Mouse (Mus musculus): ENCODE data around the gene Kndc1. TPM values are rescaled to one million over a fixed set of nuclear protein-coding genes. Genes with fewer than 3 reads are reported as not detected.

Gene Kndc1
- polyA plus RNA-seq, 1 experiment, result not detected

DNA sequence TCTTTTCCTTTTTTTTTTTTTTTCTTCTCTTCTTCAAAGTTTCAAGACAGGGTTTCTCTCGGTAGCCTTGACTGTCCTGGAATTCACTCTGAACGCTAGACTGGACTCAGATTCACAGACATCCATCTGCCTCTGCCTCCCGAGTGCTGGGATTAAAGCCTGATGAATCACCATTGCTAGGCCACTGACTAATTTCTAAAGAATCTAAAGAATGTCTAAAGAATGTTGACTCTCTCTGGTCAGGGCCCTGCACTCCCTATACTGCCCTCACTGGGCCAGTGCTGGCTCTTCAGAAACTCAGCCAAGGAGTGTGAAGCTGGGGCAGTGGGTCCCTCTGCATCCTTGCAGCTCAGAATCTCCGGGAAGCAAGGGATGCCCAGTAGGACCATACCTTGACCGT lies 81.0 kb downstream of the Kndc1 start:
- peaks cover 73% of the 10 kb centered on the region for H3K4me1 ChIP-seq (ENCODE audit: control insufficient read depth, insufficient read depth, low read length)
- no peak overlapping the region for H3K4me3 ChIP-seq (ENCODE audit: insufficient read depth, low read length)
- H3K27ac ChIP-seq (ENCODE audit: insufficient read depth, low read depth, low read length), result peak overlapping the region; percentile 21
- TF ChIP-seq POLR2A (IDR thresholded peaks at IDR 0.05; ENCODE audit: borderline replicate concordance, low read depth, low read length) (no peak), CTCF (IDR thresholded peaks at IDR 0.05; ENCODE audit: low read depth, low read length) (no peak)

DNA sequence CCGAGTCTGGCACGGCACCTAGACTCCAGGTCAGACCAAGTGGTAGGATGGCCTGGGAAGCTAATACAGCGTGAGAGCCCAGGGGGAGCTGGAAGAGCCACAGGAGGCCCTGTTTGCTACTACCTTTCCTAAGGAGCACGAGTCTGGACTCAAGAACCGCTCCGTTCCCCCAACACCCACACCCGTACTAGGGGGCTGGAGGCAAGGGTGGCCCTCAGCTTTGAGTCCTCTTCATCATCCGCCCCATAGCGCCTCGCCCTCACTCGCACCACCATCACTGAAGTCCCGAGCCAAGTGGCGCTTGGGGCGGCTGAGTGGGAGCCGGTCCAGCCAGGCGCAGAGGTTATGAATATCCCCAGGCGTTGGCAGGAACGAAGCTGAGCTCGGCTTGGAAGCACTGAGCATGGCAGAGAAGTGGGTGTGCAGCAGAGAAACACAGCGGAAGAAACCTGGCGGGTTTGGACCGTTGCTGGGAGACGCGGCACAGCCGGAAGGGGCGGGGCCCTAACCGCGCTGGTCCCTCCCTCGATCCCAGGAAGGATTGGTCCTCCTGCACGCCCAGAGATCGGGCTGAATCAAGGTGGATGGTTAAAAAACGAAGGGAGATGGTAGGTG lies 83.9 kb downstream of the Kndc1 start, which contains the start of gene 6430531B16Rik:
Gene 6430531B16Rik (minus strand): TSS at position 478 of the 615 bp plus-strand sequence.
- Histone ChIP-seq H3K27ac (ENCODE audit: insufficient read depth, low read depth, low read length) (peak within 1 kb of the TSS; percentile 87), H3K4me3 (ENCODE audit: insufficient read depth, low read length) (peak within 1 kb of the TSS; percentile 56), H3K4me1 (ENCODE audit: control insufficient read depth, insufficient read depth, low read length) (peaks cover 70% of the 10 kb centered on the region)
- TF ChIP-seq CTCF (IDR thresholded peaks at IDR 0.05; ENCODE audit: low read depth, low read length), result no peak
- no peak for TF ChIP-seq POLR2A (IDR thresholded peaks at IDR 0.05; ENCODE audit: borderline replicate concordance, low read depth, low read length)

DNA sequence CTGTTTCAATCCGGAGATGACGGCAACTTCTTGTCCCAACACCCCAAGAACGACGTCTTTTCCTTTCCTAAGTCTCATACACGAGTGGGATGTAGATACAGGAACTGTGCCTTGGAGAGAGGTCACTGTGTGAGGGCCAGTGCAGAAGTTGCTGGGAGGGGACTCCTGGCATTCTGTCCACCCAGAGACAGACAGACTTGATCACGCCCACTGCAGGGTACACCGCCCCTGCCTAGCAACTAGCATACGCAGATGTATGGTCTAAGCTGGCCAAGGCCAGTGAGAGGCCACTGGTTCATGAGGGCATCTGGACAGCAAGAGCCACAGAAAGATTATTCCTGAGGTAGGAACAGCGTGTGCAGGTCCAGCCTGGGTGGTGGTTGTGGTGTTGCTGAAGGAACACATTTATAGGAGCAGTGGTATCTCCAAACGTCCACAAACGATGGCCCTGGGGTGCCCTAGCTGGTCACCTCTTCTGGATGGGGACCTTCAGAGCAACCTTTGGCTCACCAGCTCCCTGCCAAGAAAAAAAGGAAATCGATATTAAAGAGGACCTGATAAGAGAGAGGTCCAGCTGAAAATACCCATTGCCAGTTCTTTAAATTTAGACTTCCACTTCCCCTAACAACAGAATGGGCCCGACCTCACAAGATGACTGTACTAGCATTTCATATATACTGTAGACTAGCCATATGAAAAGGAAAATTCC lies 84.7 kb downstream of the Kndc1 start:
- H3K4me3 ChIP-seq (ENCODE audit: insufficient read depth, low read length), result peak overlapping the region; percentile 56
- peaks cover 71% of the 10 kb centered on the region for H3K4me1 ChIP-seq (ENCODE audit: control insufficient read depth, insufficient read depth, low read length)
- H3K27ac ChIP-seq (ENCODE audit: insufficient read depth, low read depth, low read length), result peak overlapping the region; percentile 87
- TF ChIP-seq POLR2A (IDR thresholded peaks at IDR 0.05; ENCODE audit: borderline replicate concordance, low read depth, low read length) (no peak), CTCF (IDR thresholded peaks at IDR 0.05; ENCODE audit: low read depth, low read length) (no peak)

DNA sequence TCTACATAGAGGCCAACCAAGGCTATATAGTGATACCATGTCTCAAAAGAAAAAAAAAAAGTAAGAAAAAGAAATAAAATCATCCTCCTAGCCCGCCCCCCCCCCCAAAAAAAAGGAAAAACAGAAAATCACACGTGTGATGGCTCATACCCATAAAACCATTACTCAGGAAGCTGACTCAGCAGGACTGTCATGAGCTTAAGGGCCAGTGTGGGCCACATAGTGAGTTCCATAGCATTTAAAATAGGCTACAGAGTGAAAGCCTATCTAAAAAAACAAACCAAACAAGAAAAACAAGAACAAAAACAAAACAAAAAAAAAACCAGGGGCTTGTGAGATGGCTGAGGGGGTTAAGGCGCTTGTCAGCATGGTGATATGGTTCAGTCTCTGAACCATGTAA lies 86.3 kb downstream of the Kndc1 start:
- peaks cover 73% of the 10 kb centered on the region for H3K4me1 ChIP-seq (ENCODE audit: control insufficient read depth, insufficient read depth, low read length)
- H3K27ac ChIP-seq (ENCODE audit: insufficient read depth, low read depth, low read length), result peak overlapping the region; percentile 87
- no peak overlapping the region for H3K4me3 ChIP-seq (ENCODE audit: insufficient read depth, low read length)
- TF ChIP-seq POLR2A (IDR thresholded peaks at IDR 0.05; ENCODE audit: borderline replicate concordance, low read depth, low read length), result no peak
- no peak for TF ChIP-seq CTCF (IDR thresholded peaks at IDR 0.05; ENCODE audit: low read depth, low read length)

DNA sequence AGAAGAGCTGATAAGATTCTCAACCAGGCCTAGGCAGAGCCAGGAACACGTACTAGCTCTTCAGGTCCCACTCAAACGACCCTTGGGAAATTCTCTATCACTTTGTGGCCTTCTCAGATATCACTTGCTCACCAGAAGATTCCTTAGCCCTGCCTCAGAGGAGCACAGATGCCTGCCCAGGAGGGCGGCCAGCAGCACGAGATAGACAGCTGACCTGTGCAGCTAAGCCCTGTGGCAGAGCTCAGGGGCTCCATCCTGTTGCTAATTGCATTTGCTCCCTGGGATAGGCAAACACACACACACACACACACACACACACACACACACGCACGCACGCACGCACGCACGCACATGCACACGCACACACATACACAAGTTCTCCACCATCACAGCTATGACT lies 87.6 kb downstream of the Kndc1 start:
- no peak overlapping the region for H3K4me3 ChIP-seq (ENCODE audit: insufficient read depth, low read length)
- TF ChIP-seq POLR2A (IDR thresholded peaks at IDR 0.05; ENCODE audit: borderline replicate concordance, low read depth, low read length), result no peak
- TF ChIP-seq CTCF (IDR thresholded peaks at IDR 0.05; ENCODE audit: low read depth, low read length), result no peak
- H3K4me1 ChIP-seq (ENCODE audit: control insufficient read depth, insufficient read depth, low read length), result peaks cover 72% of the 10 kb centered on the region
- peak overlapping the region; percentile 20; the same call in 1 of the 2 replicates for H3K27ac ChIP-seq (ENCODE audit: insufficient read depth, low read depth, low read length)

DNA sequence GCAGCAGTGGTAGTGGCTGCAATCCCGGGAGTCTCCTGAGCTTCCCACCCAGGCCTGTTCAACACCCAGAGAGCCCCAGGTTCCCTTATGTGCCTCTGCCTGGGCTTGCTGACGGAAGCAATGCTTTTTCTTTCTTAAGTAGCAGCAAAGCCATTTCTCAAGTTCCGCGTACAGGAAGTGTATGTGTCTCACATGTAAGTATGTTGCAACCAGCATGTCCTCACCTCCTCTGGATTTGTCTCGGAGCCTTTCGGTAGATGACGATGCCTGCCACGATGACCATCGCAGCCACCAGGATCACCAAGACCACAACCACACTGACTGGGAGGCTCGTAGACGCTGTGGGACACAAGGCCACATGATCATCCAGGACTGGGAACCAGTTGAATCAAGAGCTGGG lies 90.0 kb downstream of the Kndc1 start:
- TF ChIP-seq POLR2A (IDR thresholded peaks at IDR 0.05; ENCODE audit: borderline replicate concordance, low read depth, low read length), result no peak
- no peak for TF ChIP-seq CTCF (IDR thresholded peaks at IDR 0.05; ENCODE audit: low read depth, low read length)
- peaks cover 57% of the 10 kb centered on the region for H3K4me1 ChIP-seq (ENCODE audit: control insufficient read depth, insufficient read depth, low read length)
- H3K4me3 ChIP-seq (ENCODE audit: insufficient read depth, low read length), result no peak overlapping the region
- peak overlapping the region; percentile 86 for H3K27ac ChIP-seq (ENCODE audit: insufficient read depth, low read depth, low read length)

DNA sequence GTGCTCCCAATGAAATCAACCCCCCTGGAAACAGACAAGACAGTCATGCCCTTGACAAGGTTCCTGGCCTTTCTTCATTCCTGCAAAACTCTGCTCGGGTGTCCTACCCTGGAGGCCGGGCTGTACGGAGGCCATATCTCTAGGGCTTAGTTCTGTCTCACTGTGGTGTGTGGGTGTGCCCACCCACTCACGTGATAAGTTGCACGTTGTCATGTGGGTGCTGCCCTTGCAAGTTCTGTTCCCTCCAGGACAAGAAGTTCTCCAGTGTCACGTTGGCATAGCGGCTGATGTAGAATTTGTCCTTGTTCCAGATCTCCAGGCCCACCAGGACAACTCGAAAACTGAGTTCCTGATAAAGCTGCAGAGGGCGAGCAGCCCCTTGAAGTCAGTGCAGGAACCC lies 93.8 kb downstream of the Kndc1 start:
- no peak overlapping the region for H3K4me3 ChIP-seq (ENCODE audit: insufficient read depth, low read length)
- peaks cover 55% of the 10 kb centered on the region for H3K4me1 ChIP-seq (ENCODE audit: control insufficient read depth, insufficient read depth, low read length)
- no peak overlapping the region for H3K27ac ChIP-seq (ENCODE audit: insufficient read depth, low read depth, low read length)
- no peak for TF ChIP-seq POLR2A (IDR thresholded peaks at IDR 0.05; ENCODE audit: borderline replicate concordance, low read depth, low read length)
- no peak for TF ChIP-seq CTCF (IDR thresholded peaks at IDR 0.05; ENCODE audit: low read depth, low read length)

DNA sequence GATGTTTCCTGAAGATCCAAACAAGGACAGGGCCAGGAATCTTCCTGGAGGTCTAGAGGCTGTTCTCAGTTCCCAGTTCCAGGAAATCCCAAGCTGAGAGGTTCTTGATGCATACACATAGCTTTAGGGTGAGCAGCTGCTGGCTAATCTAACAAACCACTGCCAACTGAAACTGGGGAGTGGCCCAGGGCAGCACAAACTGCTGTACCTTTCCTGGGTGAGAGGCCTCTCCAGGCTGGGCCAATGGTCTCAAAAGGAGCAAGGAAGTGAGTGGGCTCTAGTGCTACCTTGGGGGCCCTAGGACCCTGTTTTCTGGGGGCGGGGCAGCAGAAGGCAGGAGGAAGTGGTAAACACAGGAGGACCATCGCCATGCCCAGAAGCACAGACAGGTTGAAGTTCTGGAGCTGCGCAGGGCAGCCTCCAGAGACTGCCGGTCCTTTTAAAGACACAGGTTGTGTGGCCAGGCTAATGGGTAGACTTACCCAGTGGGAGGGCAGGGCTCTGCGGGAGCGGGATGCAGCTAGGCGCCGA lies 96.4 kb downstream of the Kndc1 start:
- Histone ChIP-seq H3K27ac (ENCODE audit: insufficient read depth, low read depth, low read length) (peak overlapping the region; percentile 17; the same call in 1 of the 2 replicates), H3K4me3 (ENCODE audit: insufficient read depth, low read length) (peak overlapping the region; percentile 50)

More for the DNA sequence above, 96.4 kb downstream of the Kndc1 start:
- H3K4me1 ChIP-seq (ENCODE audit: control insufficient read depth, insufficient read depth, low read length), result peaks cover 42% of the 10 kb centered on the region
- no peak for TF ChIP-seq POLR2A (IDR thresholded peaks at IDR 0.05; ENCODE audit: borderline replicate concordance, low read depth, low read length)
- no peak for TF ChIP-seq CTCF (IDR thresholded peaks at IDR 0.05; ENCODE audit: low read depth, low read length)

Other genes with a start within 250 kb of the Kndc1 start
- gene Cfap46, start 210.9 kb upstream of the Kndc1 start, polyA plus RNA-seq (2012; ENCODE audit: insufficient read depth, insufficient read length, missing spikeins), result not detected in 2 replicates
- gene Adgra1, start 60.5 kb upstream of the Kndc1 start, polyA plus RNA-seq (2012; ENCODE audit: insufficient read depth, insufficient read length, missing spikeins), result not detected in 2 replicates
- not detected in 2 replicates for gene Utf1, start 49.1 kb downstream of the Kndc1 start, polyA plus RNA-seq (2012; ENCODE audit: insufficient read depth, insufficient read length, missing spikeins)
- gene 6430531B16Rik, start 84.1 kb downstream of the Kndc1 start, polyA plus RNA-seq (2012; ENCODE audit: insufficient read depth, insufficient read length, missing spikeins), result not detected in 2 replicates
- gene Adam8, start 97.9 kb downstream of the Kndc1 start, polyA plus RNA-seq (2012; ENCODE audit: insufficient read depth, insufficient read length, missing spikeins), result 240 and 334 TPM in 2 replicates
- 37.7 and 38.7 TPM in 2 replicates for gene Zfp511, start 141.7 kb downstream of the Kndc1 start, polyA plus RNA-seq (2012; ENCODE audit: insufficient read depth, insufficient read length, missing spikeins)
- 17.9 and 18.5 TPM in 2 replicates for gene Tubgcp2, start 142.0 kb downstream of the Kndc1 start, polyA plus RNA-seq (2012; ENCODE audit: insufficient read depth, insufficient read length, missing spikeins)
- not detected in 2 replicates for gene Msx3, start 154.4 kb downstream of the Kndc1 start, polyA plus RNA-seq (2012; ENCODE audit: insufficient read depth, insufficient read length, missing spikeins)
- not detected in 2 replicates for gene Caly, start 187.9 kb downstream of the Kndc1 start, polyA plus RNA-seq (2012; ENCODE audit: insufficient read depth, insufficient read length, missing spikeins)
- gene Prap1, start 198.7 kb downstream of the Kndc1 start, polyA plus RNA-seq (2012; ENCODE audit: insufficient read depth, insufficient read length, missing spikeins), result not detected in 2 replicates
- gene Fuom, start 207.7 kb downstream of the Kndc1 start, polyA plus RNA-seq (2012; ENCODE audit: insufficient read depth, insufficient read length, missing spikeins), result 19.0 and 22.5 TPM in 2 replicates
- gene Paox, start 221.1 kb downstream of the Kndc1 start, polyA plus RNA-seq (2012; ENCODE audit: insufficient read depth, insufficient read length, missing spikeins), result 20.1 and 25.9 TPM in 2 replicates
- gene Echs1, start 221.8 kb downstream of the Kndc1 start, polyA plus RNA-seq (2012; ENCODE audit: insufficient read depth, insufficient read length, missing spikeins), result 44.9 and 45.7 TPM in 2 replicates
- gene Mtg1, start 242.9 kb downstream of the Kndc1 start, polyA plus RNA-seq (2012; ENCODE audit: insufficient read depth, insufficient read length, missing spikeins), result 10.5 and 10.8 TPM in 2 replicates

All from bone marrow macrophage, adult 2 months (primary cell).